Mouse (Mus musculus) limb, embryonic 12.5 days (tissue): Measurements from ENCODE around the gene Gm14226. TPM values are rescaled to one million over a fixed set of nuclear protein-coding genes. Genes with fewer than 3 reads are reported as not detected.
"Not testable (repeated sequence)": the region's sequence is repeated elsewhere in the genome, so short reads cannot be mapped to it uniquely, and the experiment has no call there.

Experiments
- ATAC-seq: fragments of 200-750 bp; cut with Nextera tagmentation; 2 replicates; pipeline ENCODE4 v1.8.0; 2017; ENCODE audit warnings: low read depth, moderate TSS enrichment; ENCODE audit not compliant: insufficient number of reproducible peaks, insufficient read depth, low FRiP score, low TSS enrichment
- H3K27ac ChIP-seq: fragments of 300-500 bp; sonication (generic); 2 replicates; pipeline ENCODE4 v1.5.1; 2016; ENCODE audit warnings: mild to moderate bottlenecking, moderate library complexity
- H3K27me3 ChIP-seq: fragments of 300-500 bp; sonication (generic); 2 replicates; pipeline ENCODE4 v1.6.1; 2016; ENCODE audit warnings: mild to moderate bottlenecking, moderate library complexity
- H3K36me3 ChIP-seq: fragments of 300-500 bp; sonication (generic); 2 replicates; pipeline ENCODE4 v1.6.1; 2016; ENCODE audit warnings: mild to moderate bottlenecking, moderate library complexity
- H3K4me1 ChIP-seq: fragments of 300-500 bp; sonication (generic); replicated peaks from 2 replicates; pipeline ENCODE4 v1.6.1; 2016
- H3K4me2 ChIP-seq: fragments of 300-500 bp; sonication (generic); 2 replicates; pipeline ENCODE4 v1.6.1; 2016; ENCODE audit warnings: mild to moderate bottlenecking, moderate library complexity
- H3K4me3 ChIP-seq: fragments of 300-500 bp; sonication (generic); replicated peaks from 2 replicates; pipeline ENCODE4 v1.5.1; 2016; ENCODE audit warnings: mild to moderate bottlenecking
- H3K9ac ChIP-seq: fragments of 300-500 bp; sonication (generic); replicated peaks from 2 replicates; pipeline ENCODE4 v1.6.1; 2016; ENCODE audit warnings: mild to moderate bottlenecking, moderate library complexity
- H3K9me3 ChIP-seq: fragments of 300-500 bp; sonication (generic); 2 replicates; pipeline ENCODE4 v1.6.1; 2016; ENCODE audit warnings: mild to moderate bottlenecking, moderate library complexity
- WGBS: fragments of 180-500 bp; shearing (Covaris S2); methylation state at CpG from one replicate; pipeline ENCODE4 v1.1.7; 2016; 5-methylcytosine and 5-hydroxymethylcytosine counted together
- polyA plus RNA-seq: library from polyadenylated mRNA; unstranded; fragments of >200 nt; fragmentation: Nextera tagmentation; extraction: Ambion mirVana; gene quantifications from 2 replicates; pipeline ENCODE4 v1.2.1, GENCODE M21; 2016

The Gm14226 gene
- 3.6 and 5.1 TPM in 2 replicates for polyA plus RNA-seq

DNA sequence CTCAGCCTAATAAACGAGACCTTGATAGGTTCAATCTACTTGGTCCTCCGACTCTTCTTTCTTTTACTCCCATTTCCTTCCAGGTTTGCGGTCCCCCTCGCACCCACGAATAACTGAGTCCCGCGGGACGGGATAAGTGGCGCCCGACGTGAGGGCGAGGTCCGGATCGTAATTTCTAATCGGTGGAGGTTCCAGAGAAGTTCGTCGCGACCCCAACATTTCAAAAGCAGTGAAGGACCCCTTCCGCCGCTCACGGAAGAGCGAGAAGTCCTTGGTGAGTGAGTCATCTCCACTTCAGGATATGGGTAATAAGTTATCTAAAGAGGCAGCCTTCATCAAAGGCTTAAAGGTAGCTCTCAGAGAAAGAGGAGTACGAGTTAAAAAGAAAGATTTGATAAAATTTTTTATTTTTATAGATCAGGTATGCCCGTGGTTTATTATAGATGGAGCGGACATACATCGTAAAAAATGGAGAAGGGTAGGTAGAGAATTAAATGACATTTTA, at the start of gene Gm14226:
TSS of gene Gm14226 (plus strand) at position 16 of the 505 bp plus-strand sequence.
- H3K27me3 ChIP-seq, H3K9me3 ChIP-seq, H3K4me1 ChIP-seq, H3K36me3 ChIP-seq, ATAC-seq: not testable (repeated sequence)
- H3K27ac ChIP-seq, result peak within 1 kb of the TSS; percentile 88
- peak within 1 kb of the TSS; percentile 57 for H3K9ac ChIP-seq
- peak within 1 kb of the TSS; percentile 76 for H3K4me2 ChIP-seq
- 3% methylated on average over 24 of the region's 26 CpGs for WGBS
- peak within 1 kb of the TSS; percentile 45 for H3K4me3 ChIP-seq

DNA sequence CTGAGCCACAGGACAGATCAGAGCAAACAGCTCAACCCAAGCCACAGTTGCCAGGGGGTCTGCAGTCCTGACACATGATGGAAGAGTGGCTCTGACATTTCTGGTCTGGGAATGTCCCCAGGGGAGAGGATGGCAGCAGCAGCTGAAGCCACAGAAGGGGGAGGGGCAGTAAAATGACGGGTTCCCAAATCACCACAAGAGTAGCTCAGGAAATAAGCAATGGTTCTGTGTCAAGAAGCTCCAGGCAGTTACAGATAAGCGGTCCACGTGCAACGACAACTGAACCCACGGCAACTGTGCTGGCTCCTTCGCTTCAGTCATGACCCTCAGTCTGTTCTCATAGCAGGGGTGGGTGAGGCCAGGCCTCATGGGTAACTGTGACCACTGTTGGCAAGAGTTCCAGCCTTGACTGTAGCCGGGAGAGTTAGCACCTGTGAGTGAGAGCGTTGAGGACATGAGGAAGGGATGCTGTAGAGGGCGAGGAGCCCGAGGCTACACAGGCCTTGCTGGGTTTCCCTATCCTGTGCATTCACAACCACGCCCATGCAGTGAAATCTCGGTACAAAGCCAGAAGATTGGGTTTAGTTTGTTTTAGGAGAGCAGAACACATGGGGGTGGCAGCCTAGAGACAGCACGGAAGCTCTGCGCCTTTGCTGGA, 48.2 kb upstream of the Gm14226 start:
- not testable (repeated sequence) for H3K4me2 ChIP-seq, H3K27me3 ChIP-seq, H3K9ac ChIP-seq, H3K36me3 ChIP-seq, H3K9me3 ChIP-seq, H3K27ac ChIP-seq, ATAC-seq, H3K4me3 ChIP-seq
- 68% methylated on average over 14 of the region's 14 CpGs for WGBS
- peaks cover 24% of the 10 kb centered on the region for H3K4me1 ChIP-seq

DNA sequence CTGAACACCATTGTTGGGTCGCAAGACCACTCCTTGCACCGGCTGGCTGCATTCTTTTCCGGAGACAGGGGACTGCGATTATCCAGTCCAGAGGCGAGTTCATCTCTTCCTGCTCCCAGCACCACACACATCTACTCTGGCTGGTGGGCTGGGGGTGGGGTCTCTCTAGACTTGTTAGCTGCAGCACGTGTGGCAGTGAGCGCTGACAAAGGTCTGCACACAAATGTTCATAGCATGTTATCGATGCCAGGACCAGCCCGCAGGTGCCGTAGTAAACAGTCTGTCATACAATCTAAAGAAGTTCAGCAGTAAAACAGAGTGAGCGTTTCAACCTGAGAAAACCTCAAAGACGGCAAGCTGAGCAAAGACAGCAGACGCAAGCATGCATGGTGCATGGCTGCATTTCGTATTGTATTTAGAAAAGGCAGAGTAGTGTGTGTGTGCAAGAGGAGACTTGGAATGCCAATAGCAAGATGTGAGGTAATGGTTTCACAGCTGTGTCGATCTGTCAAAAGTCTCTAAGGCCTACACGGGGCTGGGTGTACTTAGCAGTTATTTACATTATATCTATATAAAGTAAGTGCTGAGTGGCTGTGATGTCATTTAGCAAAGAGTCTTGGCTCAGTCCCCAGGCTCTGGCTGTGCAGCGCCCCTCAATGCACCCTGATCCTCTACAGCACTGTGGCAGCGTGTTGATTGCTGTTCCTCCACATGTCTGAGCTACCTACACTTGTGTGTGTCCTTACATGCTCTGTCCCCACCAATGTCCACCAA, 46.0 kb upstream of the Gm14226 start:
- no peaks in the 10 kb centered on the region for H3K9me3 ChIP-seq
- H3K27ac ChIP-seq, result peak overlapping the region; percentile 58; the same call in 1 of the 2 replicates
- H3K4me1 ChIP-seq, result peaks cover 24% of the 10 kb centered on the region
- no peaks in the 10 kb centered on the region for H3K27me3 ChIP-seq
- peak; percentile 75 for ATAC-seq
- H3K4me2 ChIP-seq, result peak overlapping the region; percentile 41
- H3K9ac ChIP-seq, result no peak overlapping the region
- 22% methylated on average over 18 of the region's 18 CpGs for WGBS
- H3K4me3 ChIP-seq, result no peak overlapping the region
- H3K36me3 ChIP-seq, result no peaks in the 10 kb centered on the region

DNA sequence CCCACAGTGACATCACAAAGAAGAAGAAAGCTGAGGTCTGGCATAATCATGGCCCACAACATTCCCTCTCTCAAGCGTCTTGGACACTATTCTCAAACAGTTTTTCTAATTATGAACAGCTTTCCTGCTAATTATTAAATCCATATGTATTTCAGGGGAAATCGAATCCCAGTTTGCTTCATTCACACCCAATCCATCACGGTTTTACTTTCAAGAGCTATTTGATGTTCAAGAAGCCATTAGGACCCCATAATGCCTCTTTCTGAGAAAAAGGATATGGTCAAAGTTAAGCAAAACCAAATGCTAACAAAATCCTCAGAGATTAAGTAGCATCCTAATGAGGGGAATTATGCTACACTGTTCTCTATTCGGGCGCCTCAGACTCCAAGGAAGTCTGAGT, 45.1 kb upstream of the Gm14226 start:
- peaks cover 24% of the 10 kb centered on the region for H3K4me1 ChIP-seq
- H3K27me3 ChIP-seq, result no peaks in the 10 kb centered on the region
- 13% methylated on average over 5 of the region's 5 CpGs for WGBS
- no peaks in the 10 kb centered on the region for H3K36me3 ChIP-seq
- H3K4me3 ChIP-seq, result no peak overlapping the region
- H3K4me2 ChIP-seq, result no peak overlapping the region
- no peak for ATAC-seq
- H3K9ac ChIP-seq, result no peak overlapping the region
- no peak overlapping the region for H3K27ac ChIP-seq
- H3K9me3 ChIP-seq, result no peaks in the 10 kb centered on the region

DNA sequence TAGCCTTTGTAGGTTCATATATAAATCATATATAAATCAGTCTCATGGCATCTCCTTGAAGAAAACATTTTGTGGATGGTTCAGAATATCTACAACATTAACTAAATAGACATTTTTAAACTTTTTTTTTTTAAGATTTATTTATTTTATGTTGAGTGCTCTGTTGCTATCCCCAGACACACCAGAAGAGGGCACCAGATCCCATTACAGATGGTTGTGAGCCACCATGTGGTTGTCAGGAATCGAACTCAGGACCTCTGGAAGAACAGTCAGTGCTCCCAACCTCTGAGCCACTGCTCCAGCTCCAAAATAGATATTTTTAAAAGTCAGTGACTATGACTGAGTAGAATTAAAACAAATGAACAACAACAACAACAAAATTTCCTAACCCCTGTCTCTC, 31.5 kb upstream of the Gm14226 start:
- Histone ChIP-seq H3K27ac (no peak overlapping the region), H3K9ac (no peak overlapping the region), H3K4me2 (no peak overlapping the region), H3K27me3 (no peaks in the 10 kb centered on the region), H3K4me1 (no peaks in the 10 kb centered on the region), H3K9me3 (no peaks in the 10 kb centered on the region), H3K36me3 (no peaks in the 10 kb centered on the region), H3K4me3 (no peak overlapping the region)
- WGBS, result 78% methylated on average over 1 of the region's 1 CpGs
- ATAC-seq, result no peak

DNA sequence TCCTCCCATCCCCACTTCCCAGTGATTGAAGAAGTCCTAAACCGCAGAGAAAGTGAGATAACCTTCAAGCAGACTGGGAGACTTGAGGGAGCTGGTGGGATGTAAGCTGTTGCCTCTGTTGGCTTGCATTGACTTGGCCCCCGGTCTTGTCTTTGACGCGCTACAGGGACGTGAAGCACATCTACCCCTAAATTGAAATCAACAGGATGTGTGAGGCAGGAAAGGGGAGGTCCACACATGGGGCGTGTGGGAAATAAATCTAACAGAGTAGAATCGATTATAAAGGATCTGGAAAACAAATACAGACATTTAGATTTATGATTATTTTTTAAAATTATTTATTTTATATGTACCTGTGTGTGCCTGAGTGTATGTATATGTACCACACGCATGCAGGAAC, 26.7 kb upstream of the Gm14226 start:
- H3K27ac ChIP-seq, result no peak overlapping the region
- no peak for ATAC-seq
- no peaks in the 10 kb centered on the region for H3K27me3 ChIP-seq
- no peak overlapping the region for H3K4me3 ChIP-seq
- WGBS, result 88% methylated on average over 8 of the region's 8 CpGs
- no peaks in the 10 kb centered on the region for H3K4me1 ChIP-seq
- H3K9me3 ChIP-seq, result no peaks in the 10 kb centered on the region
- H3K9ac ChIP-seq, result no peak overlapping the region
- H3K4me2 ChIP-seq, result no peak overlapping the region
- no peaks in the 10 kb centered on the region for H3K36me3 ChIP-seq

DNA sequence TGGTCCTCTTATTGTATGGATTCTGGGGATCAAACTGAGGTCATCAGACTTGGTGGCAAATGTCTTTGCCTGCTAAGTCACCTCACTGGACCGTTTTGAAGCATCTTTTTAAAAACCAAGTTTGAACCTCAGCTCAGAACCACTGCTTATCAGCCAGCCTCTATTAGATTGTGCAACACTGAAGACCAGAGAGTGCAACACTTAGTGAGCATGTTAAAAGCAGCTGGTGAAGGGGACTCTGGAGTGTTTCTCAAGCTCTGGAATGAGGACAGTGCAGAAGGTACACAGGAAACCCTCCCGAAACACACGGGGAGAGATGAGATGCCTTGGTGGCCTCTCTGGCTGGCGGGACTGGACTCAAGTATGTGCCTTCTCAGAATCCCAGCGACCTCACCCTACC, 26.0 kb upstream of the Gm14226 start:
- 82% methylated on average over 5 of the region's 5 CpGs for WGBS

DNA sequence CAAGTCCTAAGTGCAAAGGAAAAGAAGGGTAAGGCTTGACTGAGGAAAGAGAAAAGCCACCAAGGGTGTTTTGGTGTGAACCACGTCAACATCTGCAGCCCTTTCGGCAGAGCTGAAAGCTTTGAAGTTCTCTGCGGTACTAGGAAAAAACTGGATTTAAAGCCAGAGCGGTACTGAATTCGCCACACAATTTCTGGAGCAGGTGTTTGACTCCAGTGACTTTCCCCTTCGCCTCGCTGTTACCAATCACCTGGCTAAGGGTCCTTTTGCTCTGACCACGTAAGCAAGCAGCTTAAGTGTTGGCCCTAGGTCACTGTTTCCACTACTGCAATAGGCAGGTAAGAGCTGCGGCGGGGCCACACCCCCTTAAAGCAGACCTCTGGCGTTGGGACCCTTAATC, 12.6 kb upstream of the Gm14226 start:
- H3K27ac ChIP-seq, result no peak overlapping the region
- no peak overlapping the region for H3K4me3 ChIP-seq
- WGBS, result 92% methylated on average over 11 of the region's 11 CpGs
- ATAC-seq, result no peak
- H3K4me2 ChIP-seq, result no peak overlapping the region
- H3K9me3 ChIP-seq, result peaks cover 5% of the 10 kb centered on the region; the same call in 1 of the 2 replicates
- H3K36me3 ChIP-seq, result no peaks in the 10 kb centered on the region
- H3K27me3 ChIP-seq, result no peaks in the 10 kb centered on the region
- H3K9ac ChIP-seq, result no peak overlapping the region
- H3K4me1 ChIP-seq, result peaks cover 4% of the 10 kb centered on the region; the same call in 1 of the 2 replicates

More for the DNA sequence above, 26.0 kb upstream of the Gm14226 start:
- H3K4me1 ChIP-seq, result no peaks in the 10 kb centered on the region
- no peaks in the 10 kb centered on the region for H3K27me3 ChIP-seq
- no peaks in the 10 kb centered on the region for H3K9me3 ChIP-seq
- H3K4me2 ChIP-seq, result no peak overlapping the region
- no peak overlapping the region for H3K27ac ChIP-seq
- H3K4me3 ChIP-seq, result no peak overlapping the region
- ATAC-seq, result no peak
- no peaks in the 10 kb centered on the region for H3K36me3 ChIP-seq
- no peak overlapping the region for H3K9ac ChIP-seq

DNA sequence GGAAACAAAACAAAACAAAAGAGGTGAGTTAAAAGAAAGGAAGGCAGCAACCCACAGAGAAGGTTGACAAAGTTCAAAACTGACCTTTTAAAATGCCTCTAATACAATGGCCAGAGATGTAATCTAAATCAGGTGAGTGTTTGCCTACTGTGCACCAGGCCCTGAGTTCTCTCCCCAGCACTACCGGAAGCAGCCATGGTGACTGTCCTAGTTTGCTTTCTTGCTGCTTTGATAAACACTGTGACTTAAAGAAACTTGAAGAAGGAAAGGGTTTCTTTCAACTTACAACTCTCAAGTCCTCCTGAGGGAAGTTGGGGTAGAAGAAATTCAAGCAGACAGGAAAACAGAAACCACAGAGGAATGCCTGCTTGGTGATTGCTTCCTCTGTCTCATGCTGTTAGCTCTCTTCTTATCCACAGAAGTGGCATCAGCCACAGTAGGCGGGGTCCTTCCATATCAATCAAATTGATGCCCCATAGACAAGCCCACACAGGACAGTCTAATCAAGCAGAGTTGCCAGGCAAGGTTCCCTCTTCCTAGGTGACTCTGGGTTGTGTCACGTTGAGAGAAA, 6.9 kb upstream of the Gm14226 start:
- Histone ChIP-seq H3K27ac (no peak overlapping the region), H3K36me3 (no peaks in the 10 kb centered on the region), H3K27me3 (no peaks in the 10 kb centered on the region), H3K9me3 (no peaks in the 10 kb centered on the region), H3K4me1 (no peaks in the 10 kb centered on the region), H3K4me3 (no peak overlapping the region), H3K4me2 (no peak overlapping the region), H3K9ac (no peak overlapping the region)
- ATAC-seq, result no peak
- 48% methylated on average over 3 of the region's 3 CpGs for WGBS

DNA sequence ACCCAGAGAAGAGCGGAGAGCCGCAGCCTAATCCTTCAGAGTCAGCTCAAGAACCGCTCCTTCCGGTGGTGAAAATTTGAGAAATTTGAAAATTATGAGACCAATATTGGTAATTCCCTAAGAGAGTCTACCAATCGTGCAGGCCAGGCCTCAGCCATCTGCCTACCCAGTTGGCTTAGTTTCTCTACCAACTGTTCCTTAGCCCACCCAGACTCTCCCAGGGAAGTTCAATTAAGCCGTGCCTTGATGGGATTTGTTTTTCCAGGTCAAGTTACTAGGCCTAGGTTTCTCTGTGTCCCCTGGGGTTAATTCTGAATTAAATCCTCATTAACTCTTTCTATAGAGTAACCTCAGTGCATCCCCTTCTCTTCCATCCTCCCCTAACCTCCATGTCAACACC, 5.1 kb upstream of the Gm14226 start:
- 72% methylated on average over 6 of the region's 6 CpGs for WGBS
- Histone ChIP-seq H3K9ac (no peak overlapping the region), H3K27me3 (no peaks in the 10 kb centered on the region), H3K9me3 (no peaks in the 10 kb centered on the region), H3K4me2 (no peak overlapping the region), H3K4me3 (no peak overlapping the region), H3K4me1 (no peaks in the 10 kb centered on the region), H3K36me3 (no peaks in the 10 kb centered on the region), H3K27ac (no peak overlapping the region)
- no peak for ATAC-seq

DNA sequence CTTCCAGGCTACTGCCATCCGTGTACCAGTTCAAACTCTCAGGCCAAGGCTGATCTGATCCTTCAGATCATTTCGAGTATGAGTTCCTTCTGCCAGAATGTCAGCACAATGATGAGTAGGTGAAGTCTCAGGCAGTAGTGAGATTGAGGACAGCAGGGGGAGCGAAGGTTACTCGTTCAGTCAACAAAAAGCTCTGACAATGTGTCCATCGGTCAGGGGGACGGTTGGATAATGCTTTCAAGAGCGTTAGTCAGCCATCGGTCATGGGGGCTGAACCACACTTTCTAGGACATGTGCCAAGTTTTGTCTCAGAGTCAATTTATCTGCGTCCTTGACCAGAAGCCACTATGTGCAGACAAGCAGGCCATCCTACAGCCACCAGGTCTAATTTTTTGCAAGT, 1.3 kb upstream of the Gm14226 start:
- H3K27ac ChIP-seq, H3K9me3 ChIP-seq, H3K4me1 ChIP-seq, H3K36me3 ChIP-seq, H3K9ac ChIP-seq, H3K27me3 ChIP-seq, H3K4me3 ChIP-seq, ATAC-seq, H3K4me2 ChIP-seq: not testable (repeated sequence)
- 31% methylated on average over 8 of the region's 9 CpGs for WGBS
